Mouse (Mus musculus): ENCODE measurements around the gene N4bp3.

DNA sequence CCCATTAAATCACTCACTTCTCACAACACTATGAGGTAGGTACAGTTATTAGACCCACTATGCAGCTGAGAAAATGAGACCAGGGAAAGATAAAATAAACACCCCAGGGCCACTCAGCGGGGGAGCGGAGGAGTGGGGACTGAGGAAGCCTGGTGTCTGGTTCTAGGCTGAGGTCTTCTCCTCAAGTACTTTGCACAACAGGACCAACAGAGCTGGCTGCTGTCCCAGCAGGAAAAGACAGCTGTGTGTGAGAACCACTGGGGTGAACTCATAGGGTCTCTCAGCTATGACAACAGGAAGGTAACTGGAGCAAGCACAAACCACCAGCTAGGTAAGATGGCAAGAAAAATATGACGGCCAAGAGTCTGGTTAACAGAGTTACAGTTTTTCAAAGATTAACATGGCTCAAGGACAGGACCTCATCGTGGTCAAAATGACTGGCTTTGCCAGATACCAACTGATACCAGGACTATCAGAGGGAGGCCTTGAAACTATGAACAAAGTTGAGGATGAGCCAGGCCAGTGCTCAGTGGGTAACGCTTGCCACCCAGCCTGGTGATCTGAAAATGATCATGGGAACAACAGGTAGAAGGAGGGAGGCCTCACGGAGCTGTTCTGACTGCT, 18.4 kb downstream of the N4bp3 start:
- TF ChIP-seq CTCF (IDR thresholded peaks at IDR 0.05; ENCODE audit: low read depth) (no peak), EP300 (IDR thresholded peaks at IDR 0.05; ENCODE audit: low read depth) (no peak)

Measured in liver, postnatal 0 days (tissue).